Mouse (Mus musculus) brain, embryonic 14.5 days (tissue): ENCODE data around the gene Sf3b4.

ENCODE experiments used
- CTCF ChIP-seq: fragments of 200-500 bp; IDR thresholded peaks from 2 replicates; pipeline ENCODE4 v1.5.1; 2012; ENCODE audit warnings: inconsistent platforms, mild to moderate bottlenecking, moderate library complexity, borderline replicate concordance; ENCODE audit not compliant: insufficient read depth, insufficient read length; ENCODE audit errors: extremely low read depth
- POLR2A ChIP-seq: fragments of 200-500 bp; IDR thresholded peaks from 2 replicates; pipeline ENCODE4 v1.6.1; 2012; ENCODE audit warnings: mild to moderate bottlenecking, inconsistent platforms, borderline replicate concordance; ENCODE audit not compliant: poor library complexity, insufficient read depth, insufficient read length, severe bottlenecking; ENCODE audit errors: extremely low read depth

GRCm38 (mm10) chr3:96180727-96181477 is 8.8 kb downstream of the Sf3b4 start, which contains the start of gene Sv2a:
- TF ChIP-seq CTCF = no peak
- peak; percentile 29; the same call in 1 of the 2 replicates for TF ChIP-seq POLR2A
